Mouse (Mus musculus) adrenal gland, postnatal 25 days (tissue): ENCODE measurements around the gene Gli2. TPM values are rescaled to one million over a fixed set of nuclear protein-coding genes. Genes with fewer than 3 reads are reported as not detected.

Experiments
- DNase-seq: peaks from one replicate; pipeline ENCODE4 v3.0.0; 2021; ENCODE audit warnings: mixed read lengths
- microRNA-seq, 2 experiments: library from miRNA; unstranded; fragments of <30 nt; microRNA quantifications; one replicate each; pipeline ENCODE4 v1.2.0; 2021
- total RNA-seq: library from RNA; stranded (reverse); gene quantifications from 2 replicates; pipeline ENCODE4 v1.2.3, GENCODE M21; 2021

Gli2 gene
- total RNA-seq, 1 experiment from 2014 or later: 0.79 TPM

- no peak for DNase-seq
Measured at GRCm38 (mm10) chr1:118789871-118790270, 263.5 kb downstream of the Gli2 start.

- no peak for DNase-seq
Measured at GRCm38 (mm10) chr1:118789468-118789867, 264.0 kb downstream of the Gli2 start.

- DNase-seq: no peak
Measured at GRCm38 (mm10) chr1:118788813-118789212, 264.6 kb downstream of the Gli2 start.

- DNase-seq: no peak
Measured at GRCm38 (mm10) chr1:118787486-118787885, 265.9 kb downstream of the Gli2 start.

Small RNAs within 50 kb of the gene (microRNA-seq; reads per million reads assigned to microRNA genes)
- gene Mir6346: 0 reads per million in 2 experiments
